Mouse (Mus musculus) C2C12 (cell line): Measurements from ENCODE around the gene Meis1.

Experiments used
- CEBPB ChIP-seq: IDR thresholded peaks from one replicate; pipeline ENCODE4 v1.6.1; 2011; ENCODE audit warnings: low read depth, mild to moderate bottlenecking, control low read depth, moderate library complexity
- CTCF ChIP-seq: IDR thresholded peaks from one replicate; pipeline ENCODE4 v1.5.1; 2011; ENCODE audit not compliant: control insufficient read depth, insufficient read depth, insufficient read length
- FOSL1 ChIP-seq: IDR thresholded peaks from one replicate; pipeline ENCODE4 v1.8.0; 2011; ENCODE audit warnings: mild to moderate bottlenecking, low read length; ENCODE audit not compliant: poor library complexity, insufficient read depth, severe bottlenecking
- MAX ChIP-seq: IDR thresholded peaks from one replicate; pipeline ENCODE4 v1.6.1; 2011; ENCODE audit warnings: mild to moderate bottlenecking, control low read depth
- MYOD1 ChIP-seq: IDR thresholded peaks from one replicate; pipeline ENCODE4 v1.6.1; 2011; ENCODE audit warnings: low read depth; ENCODE audit not compliant: control insufficient read depth, insufficient read length
- MYOG ChIP-seq: IDR thresholded peaks from one replicate; pipeline ENCODE4 v1.6.1; 2011; ENCODE audit not compliant: control insufficient read depth, insufficient read length; ENCODE audit errors: extremely low read depth
- USF1 ChIP-seq: IDR thresholded peaks from one replicate; pipeline ENCODE4 v1.6.1; 2011; ENCODE audit warnings: low read depth, mild to moderate bottlenecking, control low read depth, moderate library complexity

- no peak for TF ChIP-seq CTCF
- TF ChIP-seq USF1: no peak
- no peak for TF ChIP-seq MYOG
- TF ChIP-seq MYOD1: no peak
- no peak for TF ChIP-seq MAX
- TF ChIP-seq CEBPB: no peak
- no peak for TF ChIP-seq FOSL1
These were observed 17.9 kb upstream of the Meis1 start for GRCm38 (mm10) chr11:19036595-19037166.
